Mouse (Mus musculus): ENCODE results near the gene Clpx. TPM values are rescaled to one million over a fixed set of nuclear protein-coding genes. Genes with fewer than 3 reads are reported as not detected.

Gene Clpx
- polyA plus RNA-seq, 1 experiment = 50.4 TPM

DNA sequence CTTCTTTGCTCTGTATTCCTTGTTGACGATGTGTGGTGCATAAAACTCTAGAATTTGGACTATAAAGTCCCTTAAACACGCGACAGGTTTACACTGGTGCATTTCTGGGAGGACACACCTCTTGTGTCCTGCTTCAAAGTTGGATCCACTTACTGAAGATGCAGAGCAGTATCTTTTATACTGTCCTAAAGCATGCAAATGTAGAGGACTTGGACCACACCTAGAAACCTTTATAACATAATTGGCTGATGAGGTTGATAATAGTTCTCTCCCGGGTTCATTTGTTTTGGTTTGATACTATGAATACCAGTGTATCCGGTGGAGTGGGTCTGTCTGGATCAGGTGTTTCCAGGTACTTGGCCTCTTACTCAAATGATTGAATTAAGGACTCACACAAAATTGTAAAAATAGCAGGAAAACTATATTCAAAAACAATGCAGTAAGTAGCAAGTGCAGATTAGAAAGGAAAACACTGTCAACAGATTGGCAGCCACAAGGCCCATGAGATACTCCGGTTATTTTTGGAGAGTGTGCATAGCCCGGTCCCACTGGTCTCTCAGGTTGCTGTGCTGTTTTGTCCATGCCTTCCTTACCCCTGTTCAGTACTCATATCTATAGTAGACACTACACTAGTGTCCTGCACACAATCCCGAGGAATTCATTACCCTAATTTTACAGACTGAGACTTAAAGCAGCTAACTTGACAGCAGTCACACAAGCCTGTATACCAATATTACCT, 53.2 kb downstream of the Clpx start:
- Histone ChIP-seq H3K4me1 (ENCODE audit: control insufficient read depth, insufficient read depth, low read length) (peaks cover 7% of the 10 kb centered on the region), H3K36me3 (ENCODE audit: control insufficient read depth, insufficient read depth, low read length) (no peaks in the 10 kb centered on the region), H3K27ac (ENCODE audit: control insufficient read depth, insufficient read depth, low read depth, low read length) (peak overlapping the region; percentile 79), H3K4me3 (ENCODE audit: control insufficient read depth, low read depth, low read length) (peak overlapping the region; percentile 91), H3K27me3 (ENCODE audit: control insufficient read depth, insufficient read depth, low read length) (no peaks in the 10 kb centered on the region)
- TF ChIP-seq POLR2A (IDR thresholded peaks at IDR 0.05; ENCODE audit: control insufficient read depth, low read depth, low read length) (no peak), CTCF (IDR thresholded peaks at IDR 0.05; ENCODE audit: control insufficient read depth, insufficient read depth, insufficient replicate concordance, low read depth, low read length) (no peak)

DNA sequence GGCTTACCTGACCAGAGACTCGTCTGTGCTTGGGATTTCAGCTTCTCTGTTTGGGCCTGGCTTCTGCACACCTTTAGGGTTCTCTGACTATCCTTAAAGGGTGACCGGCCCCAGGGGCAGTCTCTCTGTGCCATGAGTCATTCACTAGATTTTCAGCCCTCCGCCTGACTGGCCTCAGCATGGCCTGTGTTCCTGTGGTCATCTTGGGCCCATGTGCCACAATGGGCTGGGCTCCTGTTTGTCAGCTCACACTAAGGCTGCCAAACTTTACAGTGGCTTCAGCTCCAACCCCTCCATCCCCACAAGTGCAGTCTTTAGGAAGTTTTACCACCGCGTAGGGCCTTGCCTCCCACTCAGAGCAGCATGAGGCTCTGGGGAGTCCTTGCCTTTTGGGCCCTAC, 59.2 kb downstream of the Clpx start:
- H3K4me3 ChIP-seq (ENCODE audit: control insufficient read depth, low read depth, low read length) = no peak overlapping the region
- H3K27me3 ChIP-seq (ENCODE audit: control insufficient read depth, insufficient read depth, low read length) = no peaks in the 10 kb centered on the region
- no peak overlapping the region for H3K27ac ChIP-seq (ENCODE audit: control insufficient read depth, insufficient read depth, low read depth, low read length)
- H3K4me1 ChIP-seq (ENCODE audit: control insufficient read depth, insufficient read depth, low read length) = no peaks in the 10 kb centered on the region
- peaks cover 3% of the 10 kb centered on the region for H3K36me3 ChIP-seq (ENCODE audit: control insufficient read depth, insufficient read depth, low read length)
- TF ChIP-seq CTCF (IDR thresholded peaks at IDR 0.05; ENCODE audit: control insufficient read depth, insufficient read depth, insufficient replicate concordance, low read depth, low read length) (no peak), POLR2A (IDR thresholded peaks at IDR 0.05; ENCODE audit: control insufficient read depth, low read depth, low read length) (no peak)

DNA sequence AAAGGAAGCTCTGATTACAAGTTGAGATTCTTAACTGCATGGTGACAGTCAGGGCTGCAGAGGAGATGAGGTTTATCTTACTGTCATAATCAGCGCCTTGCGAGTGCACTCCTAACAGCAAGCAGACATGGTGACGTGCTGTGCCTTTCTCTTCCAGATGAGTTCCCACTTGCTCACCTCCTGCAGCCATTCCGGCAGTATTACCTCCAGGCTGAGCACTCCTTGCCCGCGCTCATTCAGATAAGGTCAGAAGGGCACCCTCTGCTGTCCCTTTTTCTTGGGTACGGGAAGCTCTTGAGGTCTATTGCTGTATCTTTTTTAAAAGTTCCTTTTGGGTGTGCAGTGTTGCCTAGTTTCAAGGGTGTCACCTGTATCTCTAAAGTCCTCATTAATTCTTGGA, 62.5 kb downstream of the Clpx start:
- Histone ChIP-seq H3K4me1 (ENCODE audit: control insufficient read depth, insufficient read depth, low read length) (no peaks in the 10 kb centered on the region), H3K27ac (ENCODE audit: control insufficient read depth, insufficient read depth, low read depth, low read length) (no peak overlapping the region), H3K4me3 (ENCODE audit: control insufficient read depth, low read depth, low read length) (no peak overlapping the region), H3K36me3 (ENCODE audit: control insufficient read depth, insufficient read depth, low read length) (peaks cover 5% of the 10 kb centered on the region), H3K27me3 (ENCODE audit: control insufficient read depth, insufficient read depth, low read length) (no peaks in the 10 kb centered on the region)
- TF ChIP-seq POLR2A (IDR thresholded peaks at IDR 0.05; ENCODE audit: control insufficient read depth, low read depth, low read length) (no peak), CTCF (IDR thresholded peaks at IDR 0.05; ENCODE audit: control insufficient read depth, insufficient read depth, insufficient replicate concordance, low read depth, low read length) (no peak)

GRCm38 (mm10) chr9:65356971-65357370, 62.9 kb downstream of the Clpx start:
- peaks cover 5% of the 10 kb centered on the region for H3K36me3 ChIP-seq (ENCODE audit: control insufficient read depth, insufficient read depth, low read length)
- no peak for TF ChIP-seq POLR2A (IDR thresholded peaks at IDR 0.05; ENCODE audit: control insufficient read depth, low read depth, low read length)
- no peak for TF ChIP-seq CTCF (IDR thresholded peaks at IDR 0.05; ENCODE audit: control insufficient read depth, insufficient read depth, insufficient replicate concordance, low read depth, low read length)

GRCm38 (mm10) chr9:65358956-65359480, 65.0 kb downstream of the Clpx start:
- H3K27me3 ChIP-seq (ENCODE audit: control insufficient read depth, insufficient read depth, low read length) = no peaks in the 10 kb centered on the region
- no peak for TF ChIP-seq POLR2A (IDR thresholded peaks at IDR 0.05; ENCODE audit: control insufficient read depth, low read depth, low read length)
- TF ChIP-seq CTCF (IDR thresholded peaks at IDR 0.05; ENCODE audit: control insufficient read depth, insufficient read depth, insufficient replicate concordance, low read depth, low read length) = no peak
- peaks cover 5% of the 10 kb centered on the region for H3K36me3 ChIP-seq (ENCODE audit: control insufficient read depth, insufficient read depth, low read length)
- no peak overlapping the region for H3K27ac ChIP-seq (ENCODE audit: control insufficient read depth, insufficient read depth, low read depth, low read length)
- no peaks in the 10 kb centered on the region for H3K4me1 ChIP-seq (ENCODE audit: control insufficient read depth, insufficient read depth, low read length)
- H3K4me3 ChIP-seq (ENCODE audit: control insufficient read depth, low read depth, low read length) = no peak overlapping the region

More at GRCm38 (mm10) chr9:65356971-65357370, 62.9 kb downstream of the Clpx start:
- H3K4me1 ChIP-seq (ENCODE audit: control insufficient read depth, insufficient read depth, low read length) = no peaks in the 10 kb centered on the region
- H3K4me3 ChIP-seq (ENCODE audit: control insufficient read depth, low read depth, low read length) = no peak overlapping the region
- no peaks in the 10 kb centered on the region for H3K27me3 ChIP-seq (ENCODE audit: control insufficient read depth, insufficient read depth, low read length)
- H3K27ac ChIP-seq (ENCODE audit: control insufficient read depth, insufficient read depth, low read depth, low read length) = no peak overlapping the region

GRCm38 (mm10) chr9:65360641-65361448, 66.8 kb downstream of the Clpx start, which contains the start of gene Ubap1l:
Ubap1l (plus strand) TSS chr9:65361041.
- peaks cover 3% of the 10 kb centered on the region for H3K36me3 ChIP-seq (ENCODE audit: control insufficient read depth, insufficient read depth, low read length)
- no peaks in the 10 kb centered on the region for H3K27me3 ChIP-seq (ENCODE audit: control insufficient read depth, insufficient read depth, low read length)
- TF ChIP-seq CTCF (IDR thresholded peaks at IDR 0.05; ENCODE audit: control insufficient read depth, insufficient read depth, insufficient replicate concordance, low read depth, low read length) = no peak
- TF ChIP-seq POLR2A (IDR thresholded peaks at IDR 0.05; ENCODE audit: control insufficient read depth, low read depth, low read length) = no peak
- H3K27ac ChIP-seq (ENCODE audit: control insufficient read depth, insufficient read depth, low read depth, low read length) = no peak within 1 kb of the TSS
- H3K4me3 ChIP-seq (ENCODE audit: control insufficient read depth, low read depth, low read length) = no peak within 1 kb of the TSS
- H3K4me1 ChIP-seq (ENCODE audit: control insufficient read depth, insufficient read depth, low read length) = no peaks in the 10 kb centered on the region

- peaks cover 1% of the 10 kb centered on the region for H3K36me3 ChIP-seq (ENCODE audit: control insufficient read depth, insufficient read depth, low read length)
- TF ChIP-seq POLR2A (IDR thresholded peaks at IDR 0.05; ENCODE audit: control insufficient read depth, low read depth, low read length) (no peak), CTCF (IDR thresholded peaks at IDR 0.05; ENCODE audit: control insufficient read depth, insufficient read depth, insufficient replicate concordance, low read depth, low read length) (no peak)
Measured at GRCm38 (mm10) chr9:65363684-65364083, 69.6 kb downstream of the Clpx start.

More at GRCm38 (mm10) chr9:65363684-65364083, 69.6 kb downstream of the Clpx start:
- Histone ChIP-seq H3K27me3 (ENCODE audit: control insufficient read depth, insufficient read depth, low read length) (no peaks in the 10 kb centered on the region), H3K27ac (ENCODE audit: control insufficient read depth, insufficient read depth, low read depth, low read length) (no peak overlapping the region), H3K4me1 (ENCODE audit: control insufficient read depth, insufficient read depth, low read length) (no peaks in the 10 kb centered on the region), H3K4me3 (ENCODE audit: control insufficient read depth, low read depth, low read length) (no peak overlapping the region)

Measured in testis, adult 2 months (tissue).